Mouse (Mus musculus) thymus, adult 2 months (tissue): ENCODE results near the gene Cks1brt.

Experiments
- CTCF ChIP-seq: fragments of 200-500 bp; IDR thresholded peaks from 2 replicates; pipeline ENCODE4 v1.5.1; 2012; ENCODE audit warnings: mild to moderate bottlenecking, control low read depth, low read length, moderate library complexity, borderline replicate concordance; ENCODE audit not compliant: control insufficient read depth, poor library complexity, insufficient read depth; ENCODE audit errors: extremely low read depth
- POLR2A ChIP-seq: fragments of 200-500 bp; IDR thresholded peaks from 2 replicates; pipeline ENCODE4 v1.6.1; 2012; ENCODE audit warnings: mild to moderate bottlenecking, low read length, control low read depth, moderate library complexity; ENCODE audit not compliant: control insufficient read depth, poor library complexity, insufficient read depth; ENCODE audit errors: extremely low read depth

GRCm38 (mm10) chr8:85122995-85123394 lies 28.7 kb upstream of the Cks1brt start, which contains the start of gene Zfp791:
- TF ChIP-seq CTCF (no peak), POLR2A (no peak)
